Mouse (Mus musculus) gastrocnemius, postnatal 14 days (tissue): ENCODE results near the gene Rfx1. TPM values are rescaled to one million over a fixed set of nuclear protein-coding genes. Genes with fewer than 3 reads are reported as not detected.

Experiments used
- DNase-seq: peaks from one replicate; pipeline ENCODE4 v3.0.0; 2021; ENCODE audit warnings: mixed read lengths
- intact Hi-C: fragments of 180-260 bp; cut with DNase I; formaldehyde crosslinking; loops from one replicate; pipeline ENCODE4 v1.15.1; 2025; ENCODE audit warnings: low total_unique reads
- total RNA-seq, 2 experiments: library from RNA; stranded (reverse); gene quantifications; 2 replicates each; pipeline ENCODE4 v1.2.3; 2021

Gene Rfx1
- total RNA-seq, 2 experiments from 2014 or later: 5.2 to 5.9 TPM

DNA sequence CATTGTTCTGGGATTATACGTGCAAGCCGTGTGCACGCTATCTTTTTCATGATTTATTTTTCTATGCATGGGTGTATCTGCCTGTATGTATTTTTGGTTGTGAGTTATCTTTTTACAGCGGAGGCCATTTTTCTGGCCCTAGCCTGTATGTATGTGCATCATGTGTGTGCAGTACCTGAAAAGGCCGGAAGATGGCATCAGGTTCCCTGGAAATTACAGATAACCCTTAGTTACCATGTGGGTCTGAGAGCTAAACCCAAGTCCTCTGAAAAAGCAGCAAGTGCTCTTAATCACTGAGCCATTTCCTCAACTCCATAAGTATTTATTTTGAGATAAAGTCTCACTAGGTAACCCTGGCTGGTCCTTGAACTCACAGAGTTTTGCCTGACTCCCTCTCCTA is 13.4 kb upstream of the Rfx1 start:
- no peak for DNase-seq
- intact Hi-C loops: no loop called here

DNA sequence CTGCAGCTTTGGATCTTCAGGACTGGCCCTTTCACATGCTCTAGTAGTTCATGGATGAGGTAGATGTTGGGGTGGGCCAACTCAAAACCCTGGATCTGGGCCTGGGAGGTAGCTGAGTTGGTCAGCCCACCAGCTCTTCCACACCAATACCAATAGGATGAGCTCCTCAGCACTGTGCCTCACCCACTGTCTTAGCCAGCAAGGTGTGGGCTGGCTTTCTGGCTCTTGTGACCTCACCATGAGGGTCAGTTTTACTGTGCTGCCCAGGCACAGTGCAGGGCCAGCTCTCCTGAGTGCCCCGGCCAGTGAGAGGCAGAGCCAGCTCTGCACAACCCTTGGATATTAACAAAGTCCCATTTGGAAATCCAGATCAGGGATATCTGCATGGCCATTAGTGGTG is 8.8 kb upstream of the Rfx1 start:
- DNase-seq: no peak
- intact Hi-C loops: no loop called here

DNA sequence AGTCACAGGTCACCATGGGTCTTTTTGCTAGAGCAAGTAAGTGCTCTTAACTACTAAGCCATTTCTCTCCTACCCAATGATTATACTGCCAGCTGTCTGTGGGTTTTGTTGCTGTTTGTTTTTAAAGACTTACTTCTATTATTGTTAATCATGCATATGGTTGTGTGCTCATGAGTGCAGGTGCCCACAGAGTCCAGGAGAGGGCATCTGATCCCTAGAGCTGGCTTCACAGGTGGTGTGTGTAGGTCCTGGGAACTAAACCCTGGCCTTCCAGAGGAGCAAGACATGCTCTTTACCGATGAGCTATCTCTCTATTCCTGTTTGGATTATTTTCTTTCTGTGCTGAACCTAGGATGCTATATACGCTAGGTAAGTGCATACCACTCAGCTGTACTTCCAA is 7.4 kb upstream of the Rfx1 start:
- intact Hi-C loops: no loop called here
- DNase-seq: no peak

DNA sequence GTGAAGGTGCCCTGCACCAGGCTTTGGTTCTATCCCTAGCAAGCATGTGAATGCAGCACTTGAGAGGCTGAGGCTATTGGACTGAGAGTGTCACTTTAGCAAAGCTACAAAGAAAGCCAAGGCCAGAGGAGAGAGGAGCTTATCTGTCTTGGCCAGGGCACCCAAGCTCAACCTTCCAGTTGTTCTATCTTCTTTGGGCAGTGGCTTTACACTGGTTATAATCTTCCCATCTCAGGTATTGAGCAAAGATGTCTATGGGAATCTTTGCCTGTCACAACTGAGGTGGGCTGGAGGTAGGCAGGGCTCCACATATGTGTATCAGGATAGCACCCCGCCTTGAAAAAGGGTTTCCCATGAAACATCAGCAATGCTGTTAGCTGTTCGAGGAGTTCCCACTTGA is 6.4 kb upstream of the Rfx1 start:
- intact Hi-C loops: no loop called here

DNA sequence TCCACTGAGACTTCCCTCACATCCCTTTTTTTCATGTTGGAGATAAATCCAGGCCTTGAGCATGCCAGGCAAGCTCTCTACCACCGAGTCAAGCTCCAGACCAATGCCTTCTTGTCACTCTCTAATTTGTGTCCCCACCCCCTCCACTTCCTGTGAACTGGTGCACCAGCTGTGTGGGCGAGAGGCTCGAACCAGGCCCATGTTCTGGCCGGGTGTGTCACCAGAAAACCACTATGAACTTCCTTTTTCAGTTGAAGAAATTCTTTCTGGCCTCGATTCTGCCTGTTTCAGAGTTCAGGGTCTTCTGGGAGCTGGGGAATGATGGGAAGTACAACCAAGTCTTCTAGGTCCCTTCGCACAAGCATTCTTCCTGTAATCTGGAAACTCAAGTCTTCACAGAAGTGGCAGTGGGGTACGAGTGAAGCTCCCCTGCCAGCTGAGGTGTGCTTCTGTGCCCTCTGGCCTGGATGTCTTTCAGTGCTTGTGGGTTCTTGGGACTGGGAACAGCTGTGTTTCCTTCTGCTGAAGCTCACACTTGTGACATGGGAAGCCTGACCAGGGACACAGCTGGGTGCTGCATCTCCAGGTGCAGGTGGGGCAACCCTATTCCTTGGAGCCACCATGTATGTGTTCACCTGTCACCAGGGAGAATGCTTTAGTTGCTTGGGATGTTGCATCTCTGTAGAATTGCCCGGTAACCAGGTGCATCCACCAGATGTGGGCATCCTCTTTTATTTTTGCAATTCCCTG is 2.6 kb upstream of the Rfx1 start:
- intact Hi-C loops: no loop called here
- DNase-seq: no peak

More for the DNA sequence above, 6.4 kb upstream of the Rfx1 start:
- no peak for DNase-seq

DNA sequence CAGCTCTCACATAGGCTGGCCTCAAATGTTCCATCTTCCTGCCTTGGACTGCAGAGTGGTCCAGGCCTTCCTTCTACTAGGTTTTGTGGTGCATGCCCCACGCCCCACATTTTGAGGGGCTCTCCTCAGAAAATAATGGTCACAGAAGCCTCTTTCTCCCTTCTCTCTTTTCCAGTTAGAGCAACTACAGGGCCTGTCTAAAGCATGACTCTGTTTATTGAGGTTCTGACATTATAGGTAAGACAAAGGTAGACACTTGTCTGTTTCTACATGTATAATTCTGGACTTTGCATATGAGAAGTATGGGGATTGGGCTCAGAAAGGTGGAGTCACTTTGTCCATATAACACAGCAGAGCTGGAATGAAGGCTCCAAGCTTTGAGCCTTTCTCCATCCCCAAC is 1.6 kb upstream of the Rfx1 start, which contains the start of gene Gm10643:
Gene Gm10643, minus strand, starts transcription at position 101 of the 400 bp plus-strand sequence.
- intact Hi-C loops: no loop called here

DNA sequence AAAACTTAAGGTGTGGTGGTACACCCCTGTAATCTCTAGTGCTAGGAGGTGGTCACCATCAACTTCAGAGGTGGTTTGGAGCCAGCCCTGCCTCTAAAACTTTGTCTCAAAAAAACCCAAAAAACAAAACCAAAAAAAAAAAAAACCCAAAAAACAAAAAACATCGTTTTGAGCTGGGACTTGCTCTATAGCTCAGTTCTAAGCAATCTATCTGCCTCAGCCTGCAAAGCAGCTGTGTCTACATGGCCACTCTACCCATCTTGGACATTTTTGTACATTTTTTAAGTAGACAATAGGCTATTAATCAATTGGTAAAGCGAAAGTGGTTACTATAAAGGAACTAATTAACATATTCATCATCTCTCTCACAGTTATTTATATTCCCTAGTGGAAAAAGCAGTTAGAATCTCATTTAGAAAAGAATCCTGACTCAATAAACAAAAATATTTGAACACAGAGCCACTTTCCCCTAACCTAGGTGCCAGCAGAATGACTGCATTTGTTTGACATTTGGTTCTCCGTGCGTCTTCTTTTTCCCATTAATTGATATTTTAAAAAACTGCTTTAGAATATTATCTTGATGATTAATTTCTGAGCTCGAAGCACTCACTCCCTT is 1.1 kb upstream of the Rfx1 start:
- intact Hi-C loops: no loop called here
- DNase-seq: no peak

More for the DNA sequence above, 1.6 kb upstream of the Rfx1 start, which contains the start of gene Gm10643:
- DNase-seq: no peak

DNA sequence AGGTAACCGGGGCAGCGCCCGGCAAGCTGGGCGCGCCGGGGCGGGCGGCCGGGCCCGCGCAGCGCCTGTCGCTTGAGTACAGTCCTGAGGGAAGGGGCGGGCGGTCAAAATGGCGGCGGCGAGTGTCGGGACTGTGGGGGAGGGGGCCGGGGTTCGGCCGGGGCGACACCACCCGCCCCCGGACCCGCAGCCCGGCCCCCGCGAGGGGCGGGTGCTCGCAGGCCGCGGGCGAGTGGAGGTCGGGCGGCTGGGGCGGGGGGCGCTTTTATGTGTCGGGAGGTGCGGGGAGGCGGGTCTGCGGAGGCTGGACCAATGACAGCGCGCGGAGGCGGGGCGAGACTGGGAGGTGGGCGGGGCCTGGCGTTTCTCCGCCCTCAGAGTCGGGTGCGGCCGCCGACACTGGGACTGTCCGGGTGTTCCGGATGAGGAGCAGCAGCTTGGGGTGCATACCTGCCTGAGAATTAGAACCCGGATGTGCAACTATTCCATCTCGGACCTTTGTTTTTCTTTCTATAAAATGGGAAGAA is 476 bp downstream of the Rfx1 start:
- DNase-seq: peak; percentile 95
- intact Hi-C loops: no loop called here

DNA sequence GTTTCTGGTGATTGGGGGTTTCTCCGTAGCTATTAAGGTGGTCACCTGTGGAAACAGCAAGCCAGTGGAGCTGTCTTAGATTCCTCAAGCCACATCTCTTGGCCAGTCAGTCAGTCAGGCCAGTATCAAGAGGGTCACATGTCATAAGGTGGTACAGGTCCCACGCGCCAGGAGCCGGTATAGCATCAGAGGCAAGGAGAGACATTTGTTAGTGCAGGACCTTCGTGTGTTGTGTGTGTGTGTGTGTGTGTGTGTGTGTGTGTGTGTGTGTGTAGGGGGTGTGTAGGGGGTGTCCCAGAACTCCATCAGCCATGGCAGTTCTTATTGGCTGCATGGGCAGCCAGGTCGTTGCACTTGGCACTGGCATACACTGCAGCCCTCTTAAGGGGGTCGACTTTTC is 1.3 kb downstream of the Rfx1 start:
- intact Hi-C loops: no loop called here
- DNase-seq: no peak

DNA sequence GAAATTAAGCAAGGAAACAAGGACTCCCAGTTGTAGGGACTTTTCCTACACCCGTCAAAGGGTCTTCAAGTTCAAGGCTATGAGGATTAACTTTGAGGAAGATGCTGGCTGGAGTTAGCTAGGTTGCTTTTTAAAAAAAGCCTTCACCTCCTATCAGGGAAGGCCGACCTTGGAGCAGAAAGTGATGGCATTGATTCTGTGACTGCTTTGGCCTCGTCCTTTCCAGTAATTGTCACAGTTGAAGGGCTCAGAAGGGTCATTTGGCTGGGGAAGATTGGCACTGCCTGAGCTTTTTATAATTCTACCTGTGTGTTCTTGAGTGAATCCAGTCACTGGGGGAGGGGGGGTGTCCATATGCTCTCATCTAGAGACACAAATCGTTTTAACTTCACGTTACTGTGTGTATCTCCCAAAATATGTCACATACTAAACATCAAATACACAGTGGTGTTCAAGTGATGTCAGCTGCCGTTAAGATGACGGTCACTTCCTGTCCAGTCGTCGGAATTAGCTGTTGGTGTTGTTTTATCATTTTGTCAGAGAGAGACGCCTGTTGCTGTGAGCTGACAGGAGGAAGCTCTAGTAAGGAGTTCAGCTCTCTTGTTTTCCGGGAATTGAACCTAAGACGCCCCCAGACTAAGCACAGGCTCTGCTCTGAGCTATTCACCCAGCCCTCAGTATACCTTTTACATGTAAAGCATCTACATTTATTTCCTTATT is 1.8 kb downstream of the Rfx1 start:
- intact Hi-C loops: no loop called here
- DNase-seq: no peak

DNA sequence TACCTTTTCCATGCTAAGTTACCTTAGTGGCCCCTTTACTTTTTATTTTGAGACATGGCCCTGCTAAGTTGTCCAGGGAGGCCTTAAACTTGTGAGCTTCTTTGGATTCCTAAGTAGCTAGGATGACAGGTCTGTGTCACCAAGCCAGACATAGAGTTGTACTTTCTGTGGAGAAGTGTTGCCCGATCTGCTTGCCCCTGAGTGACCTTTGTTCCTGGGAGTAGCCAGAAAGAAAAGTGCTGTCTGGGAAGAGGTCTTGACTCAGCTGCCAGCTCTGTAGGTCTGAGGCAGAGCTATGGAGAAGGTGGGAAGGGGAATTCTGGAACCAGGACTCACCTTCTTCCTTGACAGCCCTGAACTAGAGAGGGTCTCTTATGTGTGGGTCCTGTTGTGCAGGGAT is 2.5 kb downstream of the Rfx1 start:
- intact Hi-C loops: no loop called here

DNA sequence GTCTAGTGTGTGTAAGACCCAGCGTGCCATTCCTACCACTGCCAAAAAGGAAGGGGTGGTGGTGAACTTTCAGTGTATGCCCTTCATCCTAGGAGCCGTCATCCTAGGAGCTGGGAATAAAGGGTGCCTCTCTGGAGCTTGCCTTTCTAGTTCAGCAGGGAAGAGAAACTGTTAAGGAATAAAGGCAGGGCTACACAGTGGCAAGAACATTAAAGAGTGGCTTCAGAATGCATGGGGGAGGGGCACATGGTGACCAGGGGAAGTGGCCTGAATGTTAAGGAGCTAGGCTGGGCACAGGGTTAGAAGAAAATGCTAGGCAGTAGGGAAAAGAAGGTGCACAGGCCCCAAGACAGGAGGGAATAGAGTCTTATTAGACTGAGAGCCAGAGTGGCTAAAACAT is 3.1 kb downstream of the Rfx1 start:
- DNase-seq: no peak
- intact Hi-C loops: no loop called here

More for the DNA sequence above, 2.5 kb downstream of the Rfx1 start:
- DNase-seq: no peak

DNA sequence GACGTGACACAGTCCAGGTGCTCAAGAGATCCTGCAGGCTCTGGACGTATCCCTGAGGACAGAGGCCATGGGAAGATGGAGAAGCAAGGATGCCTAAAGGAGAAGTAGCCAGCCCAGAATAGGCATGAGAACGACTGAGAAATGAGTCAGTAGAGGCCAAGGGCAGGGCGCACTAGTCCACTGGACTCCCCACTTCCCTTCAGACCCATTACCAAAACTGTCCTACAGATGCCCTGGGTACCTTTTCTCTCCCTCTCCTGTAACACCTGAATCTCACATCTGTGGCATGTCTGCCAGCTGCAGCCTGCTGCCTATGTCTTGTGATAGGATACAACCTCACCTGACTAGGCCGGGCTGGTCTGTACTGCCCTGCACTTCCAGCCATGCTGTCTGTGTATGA is 3.6 kb downstream of the Rfx1 start:
- intact Hi-C loops: no loop called here
- no peak for DNase-seq

DNA sequence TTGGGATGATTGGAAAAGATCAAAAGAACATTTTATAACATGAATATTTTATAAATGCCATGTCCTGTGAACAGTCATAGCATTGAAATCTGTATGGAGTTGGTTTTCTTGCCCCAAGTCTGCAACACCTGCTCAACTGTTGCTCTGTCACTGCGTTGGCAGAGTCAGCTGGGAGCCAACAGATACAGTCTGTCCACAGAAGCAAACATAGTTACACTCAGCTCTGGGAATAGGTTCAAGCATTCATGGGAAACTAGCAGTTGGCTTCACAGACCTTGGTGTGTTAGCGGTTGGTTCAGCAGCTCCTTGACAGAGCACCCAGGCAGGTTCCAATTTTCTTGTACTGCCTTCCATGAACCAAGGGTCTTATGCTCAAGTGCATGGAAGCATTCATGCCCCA is 4.0 kb downstream of the Rfx1 start:
- no peak for DNase-seq
- intact Hi-C loops: no loop called here

DNA sequence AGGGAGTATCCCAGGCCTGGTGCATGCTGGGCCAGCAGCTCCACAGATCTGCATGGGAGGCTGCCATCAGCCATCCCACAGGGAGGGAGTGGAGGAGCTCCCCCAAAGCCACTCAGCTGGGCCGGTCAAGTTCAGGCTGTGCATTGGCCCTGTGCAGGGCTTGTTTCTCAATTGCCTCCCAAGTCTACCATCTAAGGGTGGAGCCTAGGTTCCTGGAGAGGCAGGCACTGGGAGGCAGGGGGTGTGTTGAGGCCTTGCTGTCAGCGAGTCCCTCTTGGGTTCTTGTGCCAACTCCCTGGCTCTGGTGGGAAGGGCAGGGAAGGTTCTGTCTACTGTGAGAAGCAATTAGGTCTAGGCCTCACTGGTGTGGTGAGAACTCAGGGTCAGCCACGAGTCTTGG is 5.3 kb downstream of the Rfx1 start:
- DNase-seq: peak; percentile 47

DNA sequence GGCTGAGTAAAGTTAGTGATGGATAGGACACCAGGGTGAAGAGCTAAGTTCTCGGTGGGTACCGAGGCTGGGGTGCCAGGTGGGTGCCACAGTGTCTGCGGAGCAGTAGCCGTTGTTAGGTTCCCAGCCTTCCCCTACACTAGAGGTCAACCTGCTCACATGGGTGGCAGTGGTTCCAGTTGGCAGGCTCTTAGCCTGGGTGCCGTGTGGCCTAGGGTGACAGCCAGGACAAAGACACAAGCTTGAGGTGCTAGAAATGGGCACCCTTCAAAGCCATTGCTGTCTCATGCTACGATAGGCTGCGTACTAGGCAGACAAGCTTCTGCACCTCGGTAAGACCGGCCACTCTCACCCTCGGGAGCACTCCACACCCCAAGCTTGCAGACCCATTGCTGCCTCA is 5.7 kb downstream of the Rfx1 start:
- intact Hi-C loops: no loop called here

More for the DNA sequence above, 5.3 kb downstream of the Rfx1 start:
- intact Hi-C loops: no loop called here

DNA sequence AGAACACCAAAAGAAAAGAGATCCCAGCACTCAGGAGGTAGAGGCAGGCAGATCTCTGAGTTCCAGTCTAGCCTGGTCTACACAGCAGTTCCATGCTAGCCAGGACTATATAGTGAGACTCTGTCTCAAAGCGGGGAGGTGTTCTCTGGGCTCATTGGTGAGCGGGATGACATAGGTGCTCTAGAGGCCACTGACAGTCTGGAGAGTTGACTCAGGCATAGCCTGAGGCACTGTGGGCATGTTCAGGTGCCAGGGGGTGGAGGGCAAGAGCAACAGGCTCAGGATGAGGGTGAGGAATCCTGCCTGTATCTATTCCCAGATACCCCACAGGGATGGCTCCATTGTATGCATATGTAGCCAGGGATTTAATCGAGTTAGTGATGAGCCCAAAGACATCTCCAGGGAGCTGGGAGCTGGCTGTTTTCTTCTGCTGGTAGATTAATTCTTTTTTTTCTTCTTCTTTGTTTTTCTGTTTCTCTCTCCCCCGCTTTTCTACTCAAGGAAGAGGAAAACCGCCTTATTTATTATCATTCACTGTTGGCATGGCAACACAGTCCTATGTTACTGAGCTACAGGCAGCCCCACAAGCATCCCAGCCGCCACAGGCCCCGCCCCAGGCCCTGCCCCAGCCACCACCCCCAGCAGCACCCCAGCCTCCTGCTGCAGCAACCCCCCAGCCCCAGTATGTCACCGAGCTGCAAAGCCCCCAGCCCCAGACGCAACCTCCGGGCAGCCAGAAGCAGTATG is 6.8 kb downstream of the Rfx1 start:
- intact Hi-C loops: no loop called here
- no peak for DNase-seq

More for the DNA sequence above, 5.7 kb downstream of the Rfx1 start:
- no peak for DNase-seq

DNA sequence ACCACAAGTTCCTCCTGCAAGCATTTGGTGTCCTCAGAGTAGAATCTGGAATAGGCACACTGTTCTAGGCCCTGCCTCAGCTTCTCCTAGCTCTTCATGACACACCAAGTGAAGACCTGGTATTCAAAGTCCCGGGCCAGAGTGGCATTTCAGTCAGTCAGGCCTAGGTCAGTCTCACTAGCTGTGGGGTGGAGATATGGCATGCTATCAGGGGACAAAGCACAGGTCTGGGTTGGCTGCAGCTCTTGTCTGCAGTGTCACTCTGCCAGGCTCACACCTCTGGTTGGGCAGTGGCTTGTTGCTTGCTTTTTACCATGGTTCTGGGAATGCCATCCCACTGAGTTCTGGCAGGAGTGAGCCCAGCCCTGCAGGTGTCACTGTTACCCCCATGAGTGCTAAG is 9.8 kb downstream of the Rfx1 start:
- no peak for DNase-seq
- intact Hi-C loops: no loop called here

DNA sequence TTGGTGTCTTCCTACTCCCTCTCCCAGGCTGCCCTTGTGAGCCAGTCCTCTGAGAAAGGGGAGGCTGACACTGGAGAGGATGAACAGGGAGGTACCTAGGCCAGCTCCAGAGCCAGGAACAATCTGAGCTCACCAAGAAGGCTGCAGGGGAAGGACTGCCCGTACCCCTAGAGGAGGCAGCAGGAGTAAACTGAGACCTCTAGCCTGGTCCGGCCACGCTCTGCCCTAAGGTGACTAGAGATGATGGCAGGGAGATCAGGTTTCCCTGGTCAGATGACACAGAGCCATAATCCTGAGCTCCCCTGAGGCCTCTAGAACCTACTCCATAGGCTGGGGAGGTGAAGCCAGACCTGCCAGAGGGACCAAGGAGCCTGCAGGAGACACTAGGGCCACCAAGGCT is 10.2 kb downstream of the Rfx1 start:
- intact Hi-C loops: no loop called here
- DNase-seq: no peak

DNA sequence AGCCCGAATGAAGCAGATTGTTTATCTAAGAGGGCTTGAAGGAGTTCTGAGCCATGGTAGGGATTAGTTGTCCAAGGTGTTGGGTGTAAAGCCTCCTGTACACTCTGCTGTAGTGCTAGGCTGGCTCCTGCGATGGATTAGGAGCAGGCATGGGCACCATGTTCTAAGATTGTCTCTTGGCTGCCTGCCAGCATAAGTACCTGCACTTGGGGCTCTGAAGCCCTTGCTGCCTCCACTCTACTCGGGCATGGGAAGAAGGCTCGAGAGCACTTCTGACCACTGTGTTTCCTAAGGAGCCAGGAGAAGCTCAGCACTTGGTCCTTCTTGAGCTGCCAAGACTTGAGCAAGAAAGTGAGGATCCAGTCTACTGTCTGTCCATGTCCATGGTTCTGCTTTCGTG is 12.6 kb downstream of the Rfx1 start:
- DNase-seq: no peak
- intact Hi-C loops: no loop called here
